Mouse (Mus musculus): ENCODE results near the gene Vps13d. TPM values are rescaled to one million over a fixed set of nuclear protein-coding genes. Genes with fewer than 3 reads are reported as not detected.

Gene Vps13d
- total and polyA plus RNA-seq, 2 experiments from 2014 or later = 9.0 to 42.6 TPM

DNA sequence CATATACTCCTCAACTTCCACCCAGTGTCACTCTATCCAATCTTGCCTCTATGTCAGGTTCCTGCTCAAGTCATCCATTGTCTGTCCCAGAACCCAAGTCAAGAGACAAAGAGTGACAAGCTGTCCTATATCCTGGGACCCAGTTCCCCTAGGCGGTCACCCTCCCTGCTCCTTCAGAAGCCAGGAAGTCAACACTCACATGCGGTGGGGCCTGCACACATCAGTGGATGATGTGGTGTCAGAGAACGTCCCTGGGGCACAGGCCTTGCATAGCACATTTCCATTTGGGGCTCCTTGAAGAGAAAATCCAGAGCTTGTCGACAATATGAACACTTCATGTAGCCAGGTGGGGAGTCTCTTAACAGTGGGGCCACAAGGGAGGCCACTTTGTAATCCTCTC, 29.8 kb upstream of the Vps13d start:
- no peaks in the 10 kb centered on the region for H3K9me3 ChIP-seq (replicated peaks; ENCODE audit: control insufficient read depth, low read length)
- ATAC-seq (ENCODE audit: insufficient read depth, low read depth) (no peak), DNase-seq (ENCODE audit: low spot score) (no peak)
- 73% methylated on average over 4 of the region's 4 CpGs for WGBS
- H3K27me3 ChIP-seq (ENCODE audit: control insufficient read depth, insufficient read depth, low read length) = no peaks in the 10 kb centered on the region
- no peak overlapping the region for H3K4me3 ChIP-seq (ENCODE audit: low read depth, low read length)
- no peak overlapping the region for H3K27ac ChIP-seq (ENCODE audit: low read depth)
- H3K36me3 ChIP-seq (replicated peaks; ENCODE audit: control insufficient read depth, insufficient read depth, low read length) = no peaks in the 10 kb centered on the region
- no peaks in the 10 kb centered on the region; the same call in 1 of the 2 replicates for H3K4me1 ChIP-seq (ENCODE audit: control insufficient read depth, insufficient read depth)
- TF ChIP-seq EP300 (IDR thresholded peaks at IDR 0.05; ENCODE audit: low read depth) (no peak), CTCF (IDR thresholded peaks at IDR 0.05; ENCODE audit: low read depth) (no peak)
- H3K4me2 ChIP-seq (ENCODE audit: low read depth, low read length) = no peak overlapping the region
- H3K9ac ChIP-seq (replicated peaks; ENCODE audit: low read depth, low read length) = no peak overlapping the region

DNA sequence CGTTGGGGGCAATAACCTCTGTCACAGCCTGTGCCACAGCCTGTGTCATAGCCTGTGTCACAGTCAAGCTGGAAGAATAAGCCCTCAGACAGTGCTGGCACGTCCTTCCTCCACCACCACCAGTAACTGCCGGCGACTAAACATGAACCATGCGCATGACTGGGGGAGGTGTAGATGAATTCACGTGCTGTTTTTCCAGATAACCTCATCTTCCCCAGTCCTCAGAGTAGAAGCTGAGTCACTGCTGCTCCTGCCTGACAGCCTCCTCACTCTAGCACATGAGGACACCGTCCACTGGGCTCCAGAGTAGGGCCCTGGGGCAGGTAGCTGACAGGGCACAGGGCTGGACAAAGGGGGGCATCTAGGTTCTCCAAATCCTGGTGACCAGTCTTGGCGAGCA, 27.3 kb upstream of the Vps13d start:
- peak; percentile 47 for ATAC-seq (ENCODE audit: insufficient read depth, low read depth)
- 39% methylated on average over 8 of the region's 8 CpGs for WGBS

DNA sequence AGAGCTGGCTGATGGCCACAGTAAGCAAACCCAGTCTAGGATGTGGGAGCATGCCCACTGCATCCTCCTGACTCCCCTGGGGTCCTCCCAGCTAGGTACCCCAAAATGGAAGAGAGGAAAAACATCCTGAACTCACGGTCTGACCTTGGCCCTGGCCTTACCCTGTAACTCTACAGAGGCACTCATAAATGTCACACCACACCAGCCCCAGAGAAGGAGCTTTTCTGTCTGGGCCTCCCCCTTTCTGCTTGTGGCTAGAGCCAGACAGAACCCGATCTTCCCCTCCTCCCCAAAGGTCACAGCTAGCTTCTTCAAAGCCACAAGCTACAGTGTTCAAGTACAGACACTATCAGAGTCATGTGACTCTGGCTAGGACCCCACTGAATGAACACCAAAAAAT, 26.6 kb upstream of the Vps13d start:
- Histone ChIP-seq H3K36me3 (replicated peaks; ENCODE audit: control insufficient read depth, insufficient read depth, low read length) (no peaks in the 10 kb centered on the region), H3K4me2 (ENCODE audit: low read depth, low read length) (no peak overlapping the region), H3K4me1 (ENCODE audit: control insufficient read depth, insufficient read depth) (no peaks in the 10 kb centered on the region; the same call in 1 of the 2 replicates), H3K9me3 (replicated peaks; ENCODE audit: control insufficient read depth, low read length) (no peaks in the 10 kb centered on the region), H3K27ac (ENCODE audit: low read depth) (no peak overlapping the region), H3K9ac (replicated peaks; ENCODE audit: low read depth, low read length) (no peak overlapping the region), H3K4me3 (ENCODE audit: low read depth, low read length) (no peak overlapping the region), H3K27me3 (ENCODE audit: control insufficient read depth, insufficient read depth, low read length) (no peaks in the 10 kb centered on the region)
- TF ChIP-seq EP300 (IDR thresholded peaks at IDR 0.05; ENCODE audit: low read depth) (no peak), CTCF (IDR thresholded peaks at IDR 0.05; ENCODE audit: low read depth) (no peak)
- ATAC-seq (ENCODE audit: insufficient read depth, low read depth) (no peak), DNase-seq (ENCODE audit: low spot score) (no peak)
- WGBS = 60% methylated on average over 2 of the region's 2 CpGs

More for the DNA sequence above, 27.3 kb upstream of the Vps13d start:
- no peak overlapping the region for H3K9ac ChIP-seq (replicated peaks; ENCODE audit: low read depth, low read length)
- no peaks in the 10 kb centered on the region; the same call in 1 of the 2 replicates for H3K4me1 ChIP-seq (ENCODE audit: control insufficient read depth, insufficient read depth)
- no peak overlapping the region for H3K4me3 ChIP-seq (ENCODE audit: low read depth, low read length)
- no peak for DNase-seq (ENCODE audit: low spot score)
- H3K27ac ChIP-seq (ENCODE audit: low read depth) = no peak overlapping the region
- no peaks in the 10 kb centered on the region for H3K36me3 ChIP-seq (replicated peaks; ENCODE audit: control insufficient read depth, insufficient read depth, low read length)
- H3K27me3 ChIP-seq (ENCODE audit: control insufficient read depth, insufficient read depth, low read length) = no peaks in the 10 kb centered on the region
- H3K4me2 ChIP-seq (ENCODE audit: low read depth, low read length) = no peak overlapping the region
- no peaks in the 10 kb centered on the region for H3K9me3 ChIP-seq (replicated peaks; ENCODE audit: control insufficient read depth, low read length)
- TF ChIP-seq EP300 (IDR thresholded peaks at IDR 0.05; ENCODE audit: low read depth) (0 out of 2 replicates have a peak, but pooled peaks have one; percentile 22), CTCF (IDR thresholded peaks at IDR 0.05; ENCODE audit: low read depth) (no peak)

DNA sequence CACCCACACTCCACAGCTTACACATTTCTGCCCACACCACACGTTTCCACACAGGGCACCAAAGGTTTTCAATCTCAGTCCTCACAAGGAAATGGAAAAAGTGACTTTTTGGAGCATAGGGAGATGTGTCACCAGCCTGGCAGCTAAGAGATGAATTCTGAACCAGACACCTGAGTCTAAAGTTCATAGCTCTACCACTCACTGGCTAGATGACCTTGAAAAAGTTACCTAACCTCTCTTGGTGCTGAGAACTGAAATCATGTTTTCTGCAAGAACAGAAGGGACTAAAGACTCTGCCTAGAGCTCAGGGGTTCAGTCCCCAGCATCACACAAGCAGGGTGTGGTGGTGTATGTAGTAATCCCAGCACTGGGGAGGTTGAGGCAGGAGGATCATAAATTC, 25.2 kb upstream of the Vps13d start:
- Histone ChIP-seq H3K4me2 (ENCODE audit: low read depth, low read length) (no peak overlapping the region), H3K9ac (replicated peaks; ENCODE audit: low read depth, low read length) (no peak overlapping the region), H3K36me3 (replicated peaks; ENCODE audit: control insufficient read depth, insufficient read depth, low read length) (no peaks in the 10 kb centered on the region), H3K27ac (ENCODE audit: low read depth) (no peak overlapping the region), H3K4me1 (ENCODE audit: control insufficient read depth, insufficient read depth) (no peaks in the 10 kb centered on the region; the same call in 1 of the 2 replicates), H3K4me3 (ENCODE audit: low read depth, low read length) (no peak overlapping the region), H3K27me3 (ENCODE audit: control insufficient read depth, insufficient read depth, low read length) (no peaks in the 10 kb centered on the region), H3K9me3 (replicated peaks; ENCODE audit: control insufficient read depth, low read length) (no peaks in the 10 kb centered on the region)
- no peak for DNase-seq (ENCODE audit: low spot score)
- no peak for TF ChIP-seq CTCF (IDR thresholded peaks at IDR 0.05; ENCODE audit: low read depth)
- TF ChIP-seq EP300 (IDR thresholded peaks at IDR 0.05; ENCODE audit: low read depth) = no peak
- WGBS = 74% methylated on average over 1 of the region's 1 CpGs
- no peak for ATAC-seq (ENCODE audit: insufficient read depth, low read depth)

DNA sequence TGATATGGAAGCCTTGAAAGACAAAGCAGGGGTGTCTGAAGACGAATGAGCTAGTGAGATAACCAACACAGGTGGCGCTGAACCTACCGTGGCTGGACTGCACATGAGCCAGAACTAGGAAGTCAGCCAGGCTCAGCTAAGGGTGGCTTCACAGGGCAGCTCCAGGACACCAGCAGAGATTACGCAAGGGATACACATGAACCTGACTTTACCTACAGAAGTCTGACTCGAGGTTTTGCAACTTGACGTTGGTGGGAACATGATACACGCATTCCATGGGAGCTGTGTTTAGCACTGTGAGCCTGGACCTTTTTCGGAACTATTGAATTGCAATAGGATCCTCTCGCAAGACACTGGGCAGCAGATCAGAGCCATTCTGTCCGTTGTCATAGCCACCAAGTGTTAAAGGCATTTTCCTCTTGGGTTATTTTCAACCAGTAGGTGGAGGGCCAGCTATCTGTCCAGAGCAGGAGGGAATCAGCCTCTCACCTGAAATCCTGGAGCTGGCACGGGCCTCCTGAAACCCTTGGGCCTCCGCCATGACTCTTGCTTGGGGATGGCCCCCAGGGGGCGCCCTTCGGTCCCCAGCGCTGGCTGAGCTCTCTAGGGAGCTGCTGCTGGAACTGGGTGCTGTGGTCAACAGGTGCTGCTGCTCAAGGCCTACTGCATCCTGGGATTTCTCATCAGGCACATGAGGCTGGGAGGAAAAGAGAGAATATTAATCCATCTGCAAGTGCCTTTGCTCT, 24.6 kb upstream of the Vps13d start:
- H3K36me3 ChIP-seq (replicated peaks; ENCODE audit: control insufficient read depth, insufficient read depth, low read length) = no peaks in the 10 kb centered on the region
- no peaks in the 10 kb centered on the region for H3K9me3 ChIP-seq (replicated peaks; ENCODE audit: control insufficient read depth, low read length)
- H3K4me2 ChIP-seq (ENCODE audit: low read depth, low read length) = no peak overlapping the region
- H3K4me1 ChIP-seq (ENCODE audit: control insufficient read depth, insufficient read depth) = no peaks in the 10 kb centered on the region; the same call in 1 of the 2 replicates
- DNase-seq (ENCODE audit: low spot score) (no peak), ATAC-seq (ENCODE audit: insufficient read depth, low read depth) (no peak)
- no peak overlapping the region for H3K4me3 ChIP-seq (ENCODE audit: low read depth, low read length)
- no peaks in the 10 kb centered on the region for H3K27me3 ChIP-seq (ENCODE audit: control insufficient read depth, insufficient read depth, low read length)
- H3K27ac ChIP-seq (ENCODE audit: low read depth) = no peak overlapping the region
- no peak overlapping the region for H3K9ac ChIP-seq (replicated peaks; ENCODE audit: low read depth, low read length)
- TF ChIP-seq EP300 (IDR thresholded peaks at IDR 0.05; ENCODE audit: low read depth) (no peak), CTCF (IDR thresholded peaks at IDR 0.05; ENCODE audit: low read depth) (0 out of 2 replicates have a peak, but pooled peaks have one; percentile 10)
- 62% methylated on average over 15 of the region's 15 CpGs for WGBS
